Mouse (Mus musculus) CH12.LX (cell line): ENCODE measurements around the gene 3100002H09Rik. TPM values are rescaled to one million over a fixed set of nuclear protein-coding genes. Genes with fewer than 3 reads are reported as not detected.

ENCODE experiments used
- DNase-seq: peaks from one replicate; pipeline ENCODE4 v3.0.0-alpha.2; 2013; ENCODE audit errors: extremely low read depth
- H3K27ac ChIP-seq: 2 replicates; pipeline ENCODE4 v1.5.1; 2012; ENCODE audit warnings: low read depth, mild to moderate bottlenecking, control low read depth, moderate library complexity; ENCODE audit not compliant: insufficient read depth
- H3K27me3 ChIP-seq: replicated peaks from 2 replicates; pipeline ENCODE3; 2012; ENCODE audit warnings: inconsistent platforms
- H3K36me3 ChIP-seq, 2 experiments: replicated peaks in 1 of 2; 2 replicates each; pipeline versions ENCODE3 to v1.6.1; 2012; ENCODE audit warnings: inconsistent platforms in 1 of 2, low read length in 1 of 2, mild to moderate bottlenecking in 1 of 2, mixed read lengths in 1 of 2, moderate library complexity in 1 of 2; ENCODE audit not compliant: control insufficient read depth in 1 of 2, insufficient read depth in 1 of 2
- H3K4me1 ChIP-seq, 2 experiments: 2 replicates each; pipeline ENCODE4 v1.6.1; 2012; ENCODE audit warnings: inconsistent platforms in 1 of 2, moderate library complexity in 1 of 2; ENCODE audit not compliant: insufficient read depth in 2 of 2, control insufficient read depth in 1 of 2
- H3K4me2 ChIP-seq: 2 replicates; pipeline ENCODE4 v1.6.1; 2012; ENCODE audit warnings: low read depth, mild to moderate bottlenecking, control low read depth; ENCODE audit not compliant: poor library complexity, insufficient read depth, severe bottlenecking
- H3K4me3 ChIP-seq, 3 experiments: fragments of 150-350 bp in 1 of 3; sonication (generic) in 1 of 3; replicated peaks in 1 of 3; 2 replicates each; pipeline versions ENCODE3 to v1.5.1; 2011 to 2012; ENCODE audit warnings: low read depth in 2 of 3, low read length in 2 of 3, mild to moderate bottlenecking in 2 of 3, moderate library complexity in 2 of 3, control low read depth in 1 of 3, improper control_type of control experiment in 1 of 3, inconsistent platforms in 1 of 3, mixed read lengths in 1 of 3; ENCODE audit not compliant: poor library complexity in 1 of 3
- H3K79me2 ChIP-seq: replicated peaks from 2 replicates; pipeline ENCODE4 v1.6.1; 2012; ENCODE audit warnings: mild to moderate bottlenecking, moderate library complexity; ENCODE audit not compliant: control insufficient read depth, poor library complexity, insufficient read depth, severe bottlenecking; ENCODE audit errors: extremely low read depth
- H3K9ac ChIP-seq: 2 replicates; pipeline ENCODE4 v1.6.1; 2012; ENCODE audit warnings: low read depth, mild to moderate bottlenecking, control low read depth, moderate library complexity; ENCODE audit not compliant: insufficient read depth
- H3K9me3 ChIP-seq: replicated peaks from 2 replicates; pipeline ENCODE3; 2012; ENCODE audit warnings: low read length, inconsistent platforms, mixed read lengths
- BHLHE40 ChIP-seq: IDR thresholded peaks from 2 replicates; pipeline ENCODE4 v1.6.1; 2011; ENCODE audit warnings: mild to moderate bottlenecking, low read depth, low read length, improper control_type of control experiment
- CHD1 ChIP-seq: IDR thresholded peaks from 2 replicates; pipeline ENCODE4 v1.6.1; 2012; ENCODE audit warnings: low read depth, low read length, improper control_type of control experiment, inconsistent platforms
- CHD2 ChIP-seq: IDR thresholded peaks from 2 replicates; pipeline ENCODE4 v1.6.1; 2011; ENCODE audit warnings: low read length, improper control_type of control experiment
- CTCF ChIP-seq, 2 experiments: IDR thresholded peaks in 1 of 2; conservative IDR thresholded peaks in 1 of 2; 2 replicates each; pipeline ENCODE4 v1.5.1; 2011 to 2012; ENCODE audit warnings: low read depth in 2 of 2, low read length in 2 of 2, improper control_type of control experiment in 1 of 2, inconsistent platforms in 1 of 2, mild to moderate bottlenecking in 1 of 2, moderate library complexity in 1 of 2
- E2F4 ChIP-seq: IDR thresholded peaks from 2 replicates; pipeline ENCODE4 v1.6.1; 2011; ENCODE audit warnings: low read depth, low read length, improper control_type of control experiment; ENCODE audit not compliant: insufficient replicate concordance
- ELF1 ChIP-seq: IDR thresholded peaks from 2 replicates; pipeline ENCODE4 v1.6.1; 2014; ENCODE audit warnings: low read depth, mild to moderate bottlenecking, inconsistent platforms, low read length, improper control_type of control experiment
- EP300 ChIP-seq: IDR thresholded peaks from 2 replicates; pipeline ENCODE4 v1.6.1; 2011; ENCODE audit warnings: low read length, improper control_type of control experiment
- ETS1 ChIP-seq: conservative IDR thresholded peaks from 2 replicates; pipeline ENCODE4 v1.6.1; 2012; ENCODE audit warnings: low read depth, mild to moderate bottlenecking, inconsistent platforms, low read length, improper control_type of control experiment, moderate library complexity
- IRF4 ChIP-seq: IDR thresholded peaks from 2 replicates; pipeline ENCODE4 v1.6.1; 2014; ENCODE audit warnings: low read depth, mild to moderate bottlenecking, inconsistent platforms, low read length, improper control_type of control experiment
- JUN ChIP-seq: IDR thresholded peaks from 2 replicates; pipeline ENCODE4 v1.6.1; 2011; ENCODE audit warnings: low read depth, mild to moderate bottlenecking, low read length, improper control_type of control experiment, moderate library complexity; ENCODE audit not compliant: insufficient read depth
- JUND ChIP-seq: conservative IDR thresholded peaks from 2 replicates; pipeline ENCODE4 v1.6.1; 2011; ENCODE audit warnings: low read depth, low read length, improper control_type of control experiment
- KAT2A ChIP-seq: IDR thresholded peaks from 2 replicates; pipeline ENCODE4 v1.6.1; 2012; ENCODE audit warnings: low read length, improper control_type of control experiment, inconsistent platforms; ENCODE audit not compliant: insufficient replicate concordance
- MAFK ChIP-seq: IDR thresholded peaks from 2 replicates; pipeline ENCODE4 v1.6.1; 2011; ENCODE audit warnings: low read length, improper control_type of control experiment; ENCODE audit not compliant: insufficient replicate concordance
- MAX ChIP-seq: IDR thresholded peaks from 2 replicates; pipeline ENCODE4 v1.6.1; 2011; ENCODE audit warnings: low read length, improper control_type of control experiment
- MAZ ChIP-seq: IDR thresholded peaks from 2 replicates; pipeline ENCODE4 v1.6.1; 2012; ENCODE audit warnings: low read depth, mild to moderate bottlenecking, inconsistent platforms, low read length, improper control_type of control experiment, moderate library complexity
- MXI1 ChIP-seq: IDR thresholded peaks from 2 replicates; pipeline ENCODE4 v1.6.1; 2011; ENCODE audit warnings: mild to moderate bottlenecking, low read depth, low read length, improper control_type of control experiment
- MYC ChIP-seq: IDR thresholded peaks from 2 replicates; pipeline ENCODE4 v1.6.1; 2011; ENCODE audit warnings: low read depth, mild to moderate bottlenecking, improper control_type of control experiment, low read length
- NELFE ChIP-seq: IDR thresholded peaks from 2 replicates; pipeline ENCODE4 v1.6.1; 2011; ENCODE audit warnings: low read depth, low read length, improper control_type of control experiment
- NRF1 ChIP-seq: IDR thresholded peaks from 2 replicates; pipeline ENCODE4 v1.6.1; 2014; ENCODE audit warnings: low read depth, mild to moderate bottlenecking, inconsistent platforms, low read length, improper control_type of control experiment, moderate library complexity
- POLR2A ChIP-seq: IDR thresholded peaks from 2 replicates; pipeline ENCODE4 v1.6.1; 2011; ENCODE audit warnings: low read depth, mild to moderate bottlenecking, improper control_type of control experiment, low read length
- POLR2AphosphoS2 ChIP-seq: IDR thresholded peaks from 2 replicates; pipeline ENCODE4 v1.6.1; 2011; ENCODE audit warnings: low read depth, low read length, improper control_type of control experiment
- RAD21 ChIP-seq: IDR thresholded peaks from 2 replicates; pipeline ENCODE4 v1.6.1; 2011; ENCODE audit warnings: low read depth, mild to moderate bottlenecking, low read length, improper control_type of control experiment, moderate library complexity
- RCOR1 ChIP-seq: conservative IDR thresholded peaks from 2 replicates; pipeline ENCODE4 v1.6.1; 2012; ENCODE audit warnings: low read depth, mild to moderate bottlenecking, inconsistent platforms, low read length, improper control_type of control experiment
- SIN3A ChIP-seq: IDR thresholded peaks from 2 replicates; pipeline ENCODE4 v1.6.1; 2012; ENCODE audit warnings: low read length, improper control_type of control experiment, inconsistent platforms
- SMC3 ChIP-seq: IDR thresholded peaks from 2 replicates; pipeline ENCODE4 v1.6.1; 2011; ENCODE audit warnings: low read depth, low read length, improper control_type of control experiment
- TCF12 ChIP-seq: IDR thresholded peaks from 2 replicates; pipeline ENCODE4 v1.6.1; 2014; ENCODE audit warnings: low read depth, mild to moderate bottlenecking, inconsistent platforms, low read length, improper control_type of control experiment
- USF1 ChIP-seq: IDR thresholded peaks from 2 replicates; pipeline ENCODE4 v1.6.1; 2014; ENCODE audit warnings: low read depth, mild to moderate bottlenecking, inconsistent platforms, low read length, improper control_type of control experiment
- ZKSCAN1 ChIP-seq: IDR thresholded peaks from 2 replicates; pipeline ENCODE4 v1.6.1; 2012; ENCODE audit warnings: low read depth, inconsistent platforms, low read length, improper control_type of control experiment, borderline replicate concordance
- ZNF384 ChIP-seq: IDR thresholded peaks from 2 replicates; pipeline ENCODE4 v1.6.1; 2012; ENCODE audit warnings: low read depth, low read length, improper control_type of control experiment, inconsistent platforms
- dilution Hi-C: fragments of 300-500 bp; cut with MboI; formaldehyde crosslinking; loops from 2 replicates; pipeline ENCODE4 v1.14.3; 2020; ENCODE audit warnings: low sequenced_read_pairs; ENCODE audit not compliant: extremely low pct_unique_long_range_greater_than_20kb, extremely low pct_ligation_motif_present
- in situ Hi-C: fragments of 300-500 bp; cut with MboI; formaldehyde crosslinking; loops from 3 replicates; pipeline ENCODE4 v1.14.3; 2019; ENCODE audit warnings: low sequenced_read_pairs, low pct_ligation_motif_present, low pct_unique_long_range_greater_than_20kb, mixed read lengths
- polyA plus RNA-seq: library from polyadenylated mRNA; unstranded; fragments of >175 nt; gene quantifications from 2 replicates; pipeline ENCODE4 v1.2.1, GENCODE M21; 2012; ENCODE audit warnings: low read depth; ENCODE audit not compliant: insufficient read length
- total RNA-seq, 2 experiments: library from RNA; depleted of rRNA; stranded (reverse); fragments of 300-350 nt in 1 of 2; fragments of >200 nt in 1 of 2; gene quantifications; 2 replicates each; pipeline ENCODE4 v1.2.3; 2012 to 2014

3100002H09Rik gene
- total and polyA plus RNA-seq, 3 experiments: not detected

GRCm38 (mm10) chr4:124616636-124617035, 6.0 kb upstream of the 3100002H09Rik start:
- dilution Hi-C loops (no loop called here), in situ Hi-C loops (no loop called here)
- Histone ChIP-seq H3K9ac (no peak overlapping the region), H3K79me2 (no peaks in the 10 kb centered on the region), H3K27me3 (peaks cover 90% of the 10 kb centered on the region), H3K36me3 (no peaks in the 10 kb centered on the region), H3K9me3 (no peaks in the 10 kb centered on the region), H3K4me2 (no peak overlapping the region), H3K27ac (no peak overlapping the region), H3K4me3 (no peak overlapping the region), H3K4me1 (no peaks in the 10 kb centered on the region)
- no peak for DNase-seq
- TF ChIP-seq CHD1 (no peak), JUN (no peak)

DNA sequence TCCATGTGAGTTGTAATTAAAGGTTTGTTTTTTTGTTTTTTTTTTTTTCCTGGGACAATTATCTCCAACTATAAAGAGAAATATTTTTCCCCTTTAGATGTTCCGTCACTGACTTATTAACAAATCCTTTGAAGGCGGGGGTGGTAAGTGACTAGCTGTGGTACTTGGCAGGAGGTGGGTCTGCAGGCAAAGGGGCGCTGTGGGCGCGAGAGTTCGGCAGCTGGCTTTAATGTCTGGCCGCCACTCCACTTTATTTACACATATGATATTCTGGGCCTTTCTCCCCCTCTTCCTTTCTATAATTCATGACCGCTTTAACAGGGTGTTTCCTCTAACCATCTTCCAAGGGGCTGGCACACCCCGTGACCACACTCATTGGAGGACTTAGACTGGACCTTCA, 5.4 kb upstream of the 3100002H09Rik start:
- Histone ChIP-seq H3K4me2 (no peak overlapping the region), H3K4me3 (no peak overlapping the region), H3K9me3 (no peaks in the 10 kb centered on the region), H3K36me3 (no peaks in the 10 kb centered on the region), H3K27me3 (peaks cover 90% of the 10 kb centered on the region), H3K27ac (no peak overlapping the region), H3K79me2 (no peaks in the 10 kb centered on the region), H3K9ac (no peak overlapping the region), H3K4me1 (no peaks in the 10 kb centered on the region)
- in situ Hi-C loops (no loop called here), dilution Hi-C loops (no loop called here)
- no peak for DNase-seq
- TF ChIP-seq E2F4 (no peak), ZKSCAN1 (no peak), MYC (no peak), IRF4 (no peak), BHLHE40 (no peak), MAFK (no peak), MAX (no peak), RAD21 (no peak), SIN3A (no peak), MAZ (no peak), SMC3 (no peak), MXI1 (no peak)

DNA sequence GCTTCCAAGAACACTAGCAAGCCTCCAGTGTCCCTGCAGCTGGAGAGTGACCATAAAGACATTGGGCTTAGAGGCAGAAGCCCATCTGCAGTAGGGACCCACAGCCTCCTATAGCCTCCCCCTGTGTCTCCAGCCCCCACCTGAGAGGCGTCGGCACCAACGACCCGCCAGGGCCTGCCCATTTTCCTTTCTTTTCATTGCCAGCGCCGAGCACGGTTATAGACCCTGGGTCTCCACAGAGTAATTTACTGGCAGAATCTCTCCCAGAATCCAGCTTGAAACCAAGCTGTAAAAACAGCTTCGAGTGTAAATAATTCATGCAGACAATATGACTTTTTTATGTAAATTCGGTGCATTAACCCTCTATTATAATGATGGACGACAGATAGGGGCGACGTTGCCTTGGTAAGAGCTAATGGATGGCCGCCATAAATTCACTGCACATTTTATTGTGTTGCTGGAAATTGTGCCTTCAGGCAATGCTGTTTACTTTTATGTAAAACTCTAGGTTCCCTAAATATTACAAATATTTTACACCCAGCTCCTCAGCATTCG, 4.9 kb upstream of the 3100002H09Rik start:
- Histone ChIP-seq H3K79me2 (no peaks in the 10 kb centered on the region), H3K36me3 (no peaks in the 10 kb centered on the region), H3K4me1 (no peaks in the 10 kb centered on the region), H3K9me3 (no peaks in the 10 kb centered on the region), H3K9ac (no peak overlapping the region), H3K27ac (no peak overlapping the region), H3K4me2 (no peak overlapping the region), H3K27me3 (peaks cover 90% of the 10 kb centered on the region), H3K4me3 (no peak overlapping the region)
- no peak for DNase-seq
- dilution Hi-C loops: no loop called here
- in situ Hi-C loops: no loop called here
- no peak for TF ChIP-seq CTCF (conservative IDR thresholded peaks at IDR 0.05 in 1 of 2, IDR thresholded peaks at IDR 0.05 in 1 of 2; ENCODE audit: low read depth in 2 of 2, low read length in 2 of 2)
- no peak for TF ChIP-seq TCF12
- no peak for TF ChIP-seq USF1
- TF ChIP-seq EP300: no peak
- TF ChIP-seq MAX: no peak
- TF ChIP-seq ELF1: no peak
- no peak for TF ChIP-seq RCOR1
- TF ChIP-seq CHD2: no peak
- no peak for TF ChIP-seq NELFE
- TF ChIP-seq JUND: no peak
- no peak for TF ChIP-seq POLR2A
- TF ChIP-seq POLR2AphosphoS2: no peak
- TF ChIP-seq NRF1: no peak
- TF ChIP-seq ZNF384: no peak
- no peak for TF ChIP-seq ETS1
- no peak for TF ChIP-seq KAT2A
- no peak for TF ChIP-seq E2F4
- TF ChIP-seq RAD21: no peak
